Mouse (Mus musculus) ES-Bruce4 (cell line): Measurements from ENCODE around the gene Wrap53.

ENCODE experiments used
- EP300 ChIP-seq: IDR thresholded peaks from 2 replicates; pipeline ENCODE4 v1.6.1; 2011; ENCODE audit warnings: low read depth, low read length; ENCODE audit not compliant: insufficient read depth
- POLR2A ChIP-seq: IDR thresholded peaks from one replicate; pipeline ENCODE4 v1.8.1; 2011; ENCODE audit warnings: low read length; ENCODE audit not compliant: insufficient read depth

- no peak for TF ChIP-seq POLR2A
- no peak for TF ChIP-seq EP300
Observed at GRCm38 (mm10) chr11:69551310-69551709, 28.7 kb downstream of the Wrap53 start.
